Mouse (Mus musculus) heart, postnatal 0 days (tissue): ENCODE data around the gene Hmgcs2. TPM values are rescaled to one million over a fixed set of nuclear protein-coding genes. Genes with fewer than 3 reads are reported as not detected.

Experiments used
- ATAC-seq: fragments of 200-750 bp; cut with Nextera tagmentation; 2 replicates; pipeline ENCODE4 v1.8.0; 2017; ENCODE audit warnings: low read depth, moderate number of reproducible peaks, moderate library complexity; ENCODE audit not compliant: insufficient read depth
- DNase-seq: peaks from one replicate; pipeline ENCODE4 v3.0.0-alpha.2; 2016; ENCODE audit warnings: low spot score
- H3K27ac ChIP-seq: fragments of 300-500 bp; sonication (generic); 2 replicates; pipeline ENCODE4 v1.5.1; 2014; ENCODE audit warnings: low read depth, mild to moderate bottlenecking
- H3K27me3 ChIP-seq: fragments of 300-500 bp; sonication (generic); 2 replicates; pipeline ENCODE4 v1.6.1; 2014; ENCODE audit warnings: low read length, mixed read lengths; ENCODE audit not compliant: control insufficient read depth, insufficient read depth
- H3K36me3 ChIP-seq: fragments of 300-500 bp; sonication (generic); replicated peaks from 2 replicates; pipeline ENCODE4 v1.6.1; 2014; ENCODE audit warnings: low read length, mixed read lengths; ENCODE audit not compliant: control insufficient read depth, insufficient read depth
- H3K4me1 ChIP-seq: fragments of 300-500 bp; sonication (generic); 2 replicates; pipeline ENCODE4 v1.6.1; 2014; ENCODE audit warnings: antibody characterized with exemption; ENCODE audit not compliant: control insufficient read depth, insufficient read depth
- H3K4me2 ChIP-seq: fragments of 300-500 bp; sonication (generic); 2 replicates; pipeline ENCODE4 v1.6.1; 2014; ENCODE audit warnings: low read depth, mild to moderate bottlenecking, low read length, moderate library complexity
- H3K4me3 ChIP-seq: fragments of 300-500 bp; sonication (generic); 2 replicates; pipeline ENCODE4 v1.5.1; 2014; ENCODE audit warnings: low read depth, low read length
- H3K9ac ChIP-seq: fragments of 300-500 bp; sonication (generic); replicated peaks from 2 replicates; pipeline ENCODE4 v1.6.1; 2014; ENCODE audit warnings: low read depth, low read length, mixed read lengths
- H3K9me3 ChIP-seq: fragments of 300-500 bp; sonication (generic); replicated peaks from 2 replicates; pipeline ENCODE4 v1.6.1; 2016; ENCODE audit warnings: low read length; ENCODE audit not compliant: control insufficient read depth
- CTCF ChIP-seq: IDR thresholded peaks from 2 replicates; pipeline ENCODE4 v1.5.1; 2016; ENCODE audit warnings: antibody characterized with exemption, control low read depth, low read depth
- EP300 ChIP-seq: IDR thresholded peaks from 2 replicates; pipeline ENCODE4 v1.6.1; 2016; ENCODE audit warnings: antibody characterized with exemption, low read depth
- WGBS: fragments of 180-500 bp; shearing (Covaris S2); extraction: QIAGEN DNeasy Blood & Tissue Kit; methylation state at CpG from one replicate; pipeline ENCODE4 v1.1.7; 2014; 5-methylcytosine and 5-hydroxymethylcytosine counted together
- polyA plus RNA-seq: library from polyadenylated mRNA; unstranded; fragments of >200 nt; fragmentation: Nextera tagmentation; extraction: Ambion mirVana; gene quantifications from 2 replicates; pipeline ENCODE4 v1.2.1, GENCODE M21; 2015
- total RNA-seq: library from RNA; depleted of rRNA; stranded (reverse); fragments of >200 nt; gene quantifications from 2 replicates; pipeline ENCODE4 v1.2.3, GENCODE M21; 2014; ENCODE audit warnings: low replicate concordance

Hmgcs2 gene
- total and polyA plus RNA-seq, 2 experiments from 2014 or later, result 105 to 115 TPM

DNA sequence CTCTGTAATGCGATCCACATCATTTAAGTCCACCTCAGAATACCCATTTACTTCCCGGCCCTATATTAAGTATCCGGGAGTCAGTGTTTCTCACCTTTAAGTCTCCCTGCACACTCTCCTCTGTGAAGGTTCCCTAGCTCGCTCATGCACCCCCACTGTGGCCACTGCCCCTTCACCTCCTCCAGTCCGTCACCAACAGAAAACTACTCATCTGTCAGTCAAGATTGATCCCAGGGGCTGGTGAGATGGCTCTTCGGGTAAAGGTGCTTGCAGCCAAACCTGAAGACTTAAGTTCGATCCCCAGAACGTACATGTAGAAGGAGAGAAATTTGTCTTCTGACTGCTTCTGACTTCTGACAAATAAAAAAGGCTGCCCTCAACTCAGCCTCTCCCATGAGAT, 2.2 kb downstream of the Hmgcs2 start:
- Histone ChIP-seq H3K4me3 (no peak overlapping the region), H3K4me2 (no peak overlapping the region), H3K27me3 (no peaks in the 10 kb centered on the region), H3K4me1 (peaks cover 15% of the 10 kb centered on the region), H3K36me3 (no peaks in the 10 kb centered on the region), H3K27ac (no peak overlapping the region), H3K9ac (no peak overlapping the region), H3K9me3 (0 out of 2 replicates have a peak, but pooled peaks cover 3% of the 10 kb centered on the region)
- no peak for ATAC-seq
- DNase-seq, result no peak
- TF ChIP-seq EP300 (no peak), CTCF (no peak)
- 87% methylated on average over 8 of the region's 8 CpGs for WGBS

DNA sequence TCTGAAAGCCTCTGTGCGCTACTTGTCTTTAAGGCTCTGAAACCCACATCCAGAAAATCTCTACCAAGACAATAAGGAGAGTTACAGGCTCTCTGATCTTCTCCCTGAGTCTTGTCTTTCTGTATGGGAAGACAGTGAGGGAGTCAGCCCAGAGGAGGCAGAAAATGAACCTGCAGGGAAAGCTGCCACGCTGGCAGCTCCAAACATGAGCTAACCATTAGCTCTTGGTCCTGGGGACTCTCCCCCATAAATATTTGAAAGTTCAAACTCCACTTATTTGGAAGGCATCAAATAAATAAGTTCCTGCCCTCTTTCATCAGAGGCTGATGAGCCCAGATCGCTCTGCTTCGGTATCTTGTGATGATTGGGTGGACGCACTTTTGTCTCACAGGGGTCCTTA, 3.0 kb downstream of the Hmgcs2 start:
- 83% methylated on average over 5 of the region's 5 CpGs for WGBS
- H3K4me1 ChIP-seq, result peaks cover 15% of the 10 kb centered on the region
- H3K4me2 ChIP-seq, result no peak overlapping the region
- H3K27ac ChIP-seq, result no peak overlapping the region
- no peaks in the 10 kb centered on the region for H3K27me3 ChIP-seq
- H3K36me3 ChIP-seq, result no peaks in the 10 kb centered on the region
- H3K9me3 ChIP-seq, result 0 out of 2 replicates have a peak, but pooled peaks cover 3% of the 10 kb centered on the region
- TF ChIP-seq CTCF (no peak), EP300 (no peak)
- no peak for ATAC-seq
- H3K4me3 ChIP-seq, result no peak overlapping the region
- H3K9ac ChIP-seq, result no peak overlapping the region
- no peak for DNase-seq

GRCm38 (mm10) chr3:98291044-98291443, 10.8 kb downstream of the Hmgcs2 start:
- Histone ChIP-seq H3K27me3 (no peaks in the 10 kb centered on the region), H3K4me1 (no peaks in the 10 kb centered on the region), H3K4me3 (no peak overlapping the region), H3K9me3 (peaks cover 8% of the 10 kb centered on the region), H3K9ac (no peak overlapping the region), H3K36me3 (no peaks in the 10 kb centered on the region), H3K4me2 (no peak overlapping the region), H3K27ac (no peak overlapping the region)
- WGBS, result 80% methylated on average over 9 of the region's 9 CpGs
- ATAC-seq, result no peak
- TF ChIP-seq CTCF, result no peak
- no peak for TF ChIP-seq EP300
- no peak for DNase-seq

GRCm38 (mm10) chr3:98295965-98296364, 15.7 kb downstream of the Hmgcs2 start:
- peaks cover 4% of the 10 kb centered on the region for H3K9me3 ChIP-seq
- H3K27ac ChIP-seq, result no peak overlapping the region
- H3K36me3 ChIP-seq, result no peaks in the 10 kb centered on the region
- H3K9ac ChIP-seq, result no peak overlapping the region
- no peak for DNase-seq
- 67% methylated on average over 10 of the region's 10 CpGs for WGBS
- no peaks in the 10 kb centered on the region for H3K4me1 ChIP-seq
- H3K4me3 ChIP-seq, result no peak overlapping the region
- no peaks in the 10 kb centered on the region for H3K27me3 ChIP-seq
- TF ChIP-seq CTCF, result no peak
- no peak for TF ChIP-seq EP300
- no peak overlapping the region for H3K4me2 ChIP-seq
- no peak for ATAC-seq

DNA sequence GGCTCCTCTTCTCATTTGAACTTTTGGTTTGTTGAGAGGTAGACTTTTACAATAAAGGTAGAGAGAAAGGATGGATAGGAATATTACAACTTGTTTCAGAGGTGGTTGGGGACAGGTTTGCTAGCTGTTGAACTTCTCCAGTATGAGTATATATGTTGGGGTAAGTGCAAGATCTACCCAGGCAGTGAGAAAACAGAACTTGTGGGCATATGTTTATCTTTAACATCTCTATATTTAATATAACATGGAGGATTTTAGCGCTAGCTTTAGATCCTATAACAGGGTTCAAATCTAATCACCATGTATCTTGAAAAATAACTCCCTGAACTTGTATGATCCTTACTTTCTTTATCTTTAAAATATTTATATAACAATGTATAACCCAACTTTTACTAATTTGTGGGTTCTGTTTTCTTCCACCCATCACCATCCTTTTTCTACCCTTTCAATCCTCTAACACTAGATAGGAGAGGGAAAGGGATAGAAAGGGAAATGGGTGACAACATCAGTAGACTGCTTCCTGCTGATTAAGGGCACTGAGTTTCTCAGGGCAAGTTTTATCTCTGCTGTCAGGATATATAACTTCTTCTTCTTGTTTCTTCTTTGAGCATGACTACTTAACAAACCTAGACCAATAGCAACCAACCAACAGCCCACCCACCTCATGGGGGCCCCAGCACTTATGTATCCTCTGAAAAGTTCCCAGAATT, 19.3 kb downstream of the Hmgcs2 start:
- DNase-seq (no peak), ATAC-seq (no peak)
- H3K9me3 ChIP-seq, result no peaks in the 10 kb centered on the region
- H3K4me1 ChIP-seq, result no peaks in the 10 kb centered on the region
- WGBS, result 82% methylated on average over 1 of the region's 1 CpGs
- H3K9ac ChIP-seq, result no peak overlapping the region
- H3K27me3 ChIP-seq, result no peaks in the 10 kb centered on the region
- no peak overlapping the region for H3K4me3 ChIP-seq
- H3K36me3 ChIP-seq, result no peaks in the 10 kb centered on the region
- H3K27ac ChIP-seq, result no peak overlapping the region
- no peak for TF ChIP-seq EP300
- H3K4me2 ChIP-seq, result no peak overlapping the region

GRCm38 (mm10) chr3:98300266-98300665, 20.0 kb downstream of the Hmgcs2 start:
- Histone ChIP-seq H3K27me3 (no peaks in the 10 kb centered on the region), H3K4me2 (no peak overlapping the region), H3K4me1 (no peaks in the 10 kb centered on the region), H3K9ac (no peak overlapping the region), H3K27ac (no peak overlapping the region), H3K9me3 (no peaks in the 10 kb centered on the region), H3K4me3 (no peak overlapping the region), H3K36me3 (no peaks in the 10 kb centered on the region)
- DNase-seq (no peak), ATAC-seq (no peak)
- WGBS, result 84% methylated on average over 4 of the region's 4 CpGs
- TF ChIP-seq CTCF (no peak), EP300 (no peak)
